Mouse (Mus musculus): ENCODE results near the gene Nfyb. TPM values are rescaled to one million over a fixed set of nuclear protein-coding genes. Genes with fewer than 3 reads are reported as not detected.

The Nfyb gene
- total and polyA plus RNA-seq, 3 experiments = 24.0 to 39.6 (median 26.6) TPM

GRCm38 (mm10) chr10:82779831-82780230 lies 15.9 kb upstream of the Nfyb start:
- Histone ChIP-seq H3K36me3 (replicated peaks in 1 of 2; ENCODE audit: control insufficient read depth in 1 of 2, insufficient read depth in 1 of 2, low read length in 1 of 2) (no peaks in the 10 kb centered on the region), H3K4me2 (ENCODE audit: insufficient read depth, low read depth, poor library complexity, severe bottlenecking) (no peak overlapping the region), H3K27ac (ENCODE audit: insufficient read depth, low read depth) (no peak overlapping the region), H3K9me3 (replicated peaks; ENCODE audit: low read length) (peaks cover 3% of the 10 kb centered on the region), H3K27me3 (replicated peaks) (peaks cover 2% of the 10 kb centered on the region), H3K4me3 (replicated peaks in 1 of 3; ENCODE audit: low read depth in 2 of 3, low read length in 2 of 3, poor library complexity in 1 of 3) (no peak overlapping the region), H3K9ac (ENCODE audit: insufficient read depth, low read depth) (no peak overlapping the region), H3K4me1 (ENCODE audit: control insufficient read depth in 1 of 2, insufficient read depth in 2 of 2) (peaks cover 6 to 20% of the 10 kb centered on the region in 2 experiments; a peak in 3 of 4 replicates), H3K79me2 (replicated peaks; ENCODE audit: control insufficient read depth, extremely low read depth, insufficient read depth, poor library complexity, severe bottlenecking) (no peaks in the 10 kb centered on the region)
- dilution Hi-C loops (cut with MboI; ENCODE audit: extremely low pct_ligation_motif_present, extremely low pct_unique_long_range_greater_than_20kb, low sequenced_read_pairs) (no loop called here), in situ Hi-C loops (cut with MboI; ENCODE audit: low pct_ligation_motif_present, low pct_unique_long_range_greater_than_20kb, low sequenced_read_pairs) (loop anchor here (25.0 kb wide), 1 partner anchor 432 kb away; no protein-coding TSS in a partner anchor)
- no peak for DNase-seq (ENCODE audit: extremely low read depth)
- TF ChIP-seq MYC (IDR thresholded peaks at IDR 0.05; ENCODE audit: low read depth, low read length) (no peak), RAD21 (IDR thresholded peaks at IDR 0.05; ENCODE audit: low read depth, low read length) (no peak), CHD2 (IDR thresholded peaks at IDR 0.05; ENCODE audit: low read length) (no peak), RCOR1 (conservative IDR thresholded peaks at IDR 0.05; ENCODE audit: low read depth, low read length) (no peak), GABPA (IDR thresholded peaks at IDR 0.05; ENCODE audit: insufficient replicate concordance, low read depth, low read length) (no peak), ZNF384 (IDR thresholded peaks at IDR 0.05; ENCODE audit: low read depth, low read length) (no peak), CHD1 (IDR thresholded peaks at IDR 0.05; ENCODE audit: low read depth, low read length) (no peak), NELFE (IDR thresholded peaks at IDR 0.05; ENCODE audit: low read depth, low read length) (no peak), PAX5 (IDR thresholded peaks at IDR 0.05; ENCODE audit: low read length) (no peak), ETS1 (conservative IDR thresholded peaks at IDR 0.05; ENCODE audit: low read depth, low read length) (no peak)

- H3K79me2 ChIP-seq (replicated peaks; ENCODE audit: control insufficient read depth, extremely low read depth, insufficient read depth, poor library complexity, severe bottlenecking) = no peaks in the 10 kb centered on the region
- in situ Hi-C loops (cut with MboI; ENCODE audit: low pct_ligation_motif_present, low pct_unique_long_range_greater_than_20kb, low sequenced_read_pairs) = loop anchor here (25.0 kb wide), 1 partner anchor 433 kb away; no protein-coding TSS in a partner anchor
- dilution Hi-C loops (cut with MboI; ENCODE audit: extremely low pct_ligation_motif_present, extremely low pct_unique_long_range_greater_than_20kb, low sequenced_read_pairs) = no loop called here
Observed at GRCm38 (mm10) chr10:82778791-82779549, 15.0 kb upstream of the Nfyb start.

More at GRCm38 (mm10) chr10:82778791-82779549, 15.0 kb upstream of the Nfyb start:
- no peak for TF ChIP-seq NRF1 (IDR thresholded peaks at IDR 0.05; ENCODE audit: low read depth, low read length)
- no peak for TF ChIP-seq SMC3 (IDR thresholded peaks at IDR 0.05; ENCODE audit: low read depth, low read length)
- TF ChIP-seq PAX5 (IDR thresholded peaks at IDR 0.05; ENCODE audit: low read length) = no peak
- no peak for TF ChIP-seq MEF2A (IDR thresholded peaks at IDR 0.05; ENCODE audit: borderline replicate concordance, low read depth, low read length)
- no peak for TF ChIP-seq ZKSCAN1 (IDR thresholded peaks at IDR 0.05; ENCODE audit: borderline replicate concordance, low read depth, low read length)
- no peak for TF ChIP-seq CHD1 (IDR thresholded peaks at IDR 0.05; ENCODE audit: low read depth, low read length)
- TF ChIP-seq KAT2A (IDR thresholded peaks at IDR 0.05; ENCODE audit: insufficient replicate concordance, low read length) = no peak
- Histone ChIP-seq H3K9ac (ENCODE audit: insufficient read depth, low read depth) (no peak overlapping the region), H3K4me3 (replicated peaks in 1 of 3; ENCODE audit: low read depth in 2 of 3, low read length in 2 of 3, poor library complexity in 1 of 3) (no peak overlapping the region), H3K27ac (ENCODE audit: insufficient read depth, low read depth) (no peak overlapping the region), H3K9me3 (replicated peaks; ENCODE audit: low read length) (peaks cover 3% of the 10 kb centered on the region), H3K4me1 (ENCODE audit: control insufficient read depth in 1 of 2, insufficient read depth in 2 of 2) (peaks cover 6 to 20% of the 10 kb centered on the region in 2 experiments; a peak in 3 of 4 replicates), H3K4me2 (ENCODE audit: insufficient read depth, low read depth, poor library complexity, severe bottlenecking) (no peak overlapping the region), H3K36me3 (replicated peaks in 1 of 2; ENCODE audit: control insufficient read depth in 1 of 2, insufficient read depth in 1 of 2, low read length in 1 of 2) (no peaks in the 10 kb centered on the region), H3K27me3 (replicated peaks) (peaks cover 2% of the 10 kb centered on the region)
- no peak for DNase-seq (ENCODE audit: extremely low read depth)

All from CH12.LX (cell line).